Mouse (Mus musculus): ENCODE measurements around the gene Col6a6. TPM values are rescaled to one million over a fixed set of nuclear protein-coding genes. Genes with fewer than 3 reads are reported as not detected.

The Col6a6 gene
- polyA plus RNA-seq, 1 experiment from 2014 or later, result 0.26 TPM

DNA sequence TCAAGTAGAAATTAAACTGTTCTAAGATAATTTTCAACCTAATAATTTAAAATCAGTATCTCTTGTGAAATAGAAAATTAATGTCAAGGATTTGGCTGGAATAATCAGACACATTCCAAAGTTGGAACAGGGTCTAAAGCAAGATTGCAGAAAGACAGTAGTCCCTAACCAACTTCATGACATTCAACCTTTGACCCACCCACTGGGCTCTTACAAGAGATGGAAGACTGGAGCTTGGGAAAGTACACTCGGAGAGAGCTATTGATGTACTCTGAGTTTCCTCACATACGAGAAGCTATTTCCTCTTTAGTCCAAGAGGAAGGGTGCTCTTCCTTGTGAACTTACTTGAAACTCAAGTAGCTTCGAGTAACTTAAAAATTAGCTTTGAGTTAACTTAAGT is 56.6 kb downstream of the Col6a6 start:
- no peak overlapping the region for H3K4me3 ChIP-seq (replicated peaks)
- H3K4me2 ChIP-seq, result no peak overlapping the region
- ATAC-seq (ENCODE audit: insufficient read depth), result no peak
- no peaks in the 10 kb centered on the region for H3K4me1 ChIP-seq (replicated peaks)
- H3K9me3 ChIP-seq (replicated peaks), result no peaks in the 10 kb centered on the region
- no peaks in the 10 kb centered on the region for H3K27me3 ChIP-seq
- H3K36me3 ChIP-seq (replicated peaks), result no peaks in the 10 kb centered on the region
- H3K27ac ChIP-seq (replicated peaks), result no peak overlapping the region
- WGBS (ENCODE audit: insufficient replicate concordance), result 36% methylated on average over 3 of the region's 3 CpGs
- no peak overlapping the region for H3K9ac ChIP-seq

GRCm38 (mm10) chr9:105770690-105771089 is 57.3 kb downstream of the Col6a6 start:
- ATAC-seq (ENCODE audit: insufficient read depth), result no peak
- Histone ChIP-seq H3K4me3 (replicated peaks) (no peak overlapping the region), H3K27me3 (no peaks in the 10 kb centered on the region), H3K4me2 (no peak overlapping the region), H3K4me1 (replicated peaks) (no peaks in the 10 kb centered on the region), H3K9ac (no peak overlapping the region), H3K9me3 (replicated peaks) (no peaks in the 10 kb centered on the region), H3K36me3 (replicated peaks) (no peaks in the 10 kb centered on the region), H3K27ac (replicated peaks) (no peak overlapping the region)
- WGBS (ENCODE audit: insufficient replicate concordance), result 46% methylated on average over 7 of the region's 7 CpGs

DNA sequence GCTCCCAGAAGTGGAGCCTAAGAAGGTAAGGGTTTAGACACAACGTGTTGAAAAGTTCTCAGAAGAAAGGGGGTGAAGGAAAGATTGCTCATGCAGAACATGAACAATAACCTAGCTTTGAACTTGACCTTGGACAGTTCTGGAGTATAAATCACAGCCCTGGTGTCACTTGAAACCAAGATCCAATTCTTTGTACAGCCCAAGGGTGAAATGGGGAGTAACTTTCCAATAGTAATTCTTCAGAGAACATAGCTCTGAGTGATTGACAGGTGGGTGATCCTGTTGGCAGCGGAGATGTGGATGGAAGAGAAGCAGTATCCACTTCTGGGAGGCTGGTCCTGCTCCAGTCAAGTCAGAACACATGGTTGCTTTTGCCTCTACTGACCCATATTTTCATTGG is 62.1 kb downstream of the Col6a6 start:
- 50% methylated on average over 2 of the region's 2 CpGs for WGBS (ENCODE audit: insufficient replicate concordance)
- H3K9me3 ChIP-seq (replicated peaks), result no peaks in the 10 kb centered on the region
- no peak for ATAC-seq (ENCODE audit: insufficient read depth)
- H3K27me3 ChIP-seq, result no peaks in the 10 kb centered on the region
- H3K4me2 ChIP-seq, result no peak overlapping the region
- no peaks in the 10 kb centered on the region for H3K4me1 ChIP-seq (replicated peaks)
- no peak overlapping the region for H3K4me3 ChIP-seq (replicated peaks)
- no peak overlapping the region for H3K9ac ChIP-seq
- no peaks in the 10 kb centered on the region for H3K36me3 ChIP-seq (replicated peaks)
- H3K27ac ChIP-seq (replicated peaks), result no peak overlapping the region

DNA sequence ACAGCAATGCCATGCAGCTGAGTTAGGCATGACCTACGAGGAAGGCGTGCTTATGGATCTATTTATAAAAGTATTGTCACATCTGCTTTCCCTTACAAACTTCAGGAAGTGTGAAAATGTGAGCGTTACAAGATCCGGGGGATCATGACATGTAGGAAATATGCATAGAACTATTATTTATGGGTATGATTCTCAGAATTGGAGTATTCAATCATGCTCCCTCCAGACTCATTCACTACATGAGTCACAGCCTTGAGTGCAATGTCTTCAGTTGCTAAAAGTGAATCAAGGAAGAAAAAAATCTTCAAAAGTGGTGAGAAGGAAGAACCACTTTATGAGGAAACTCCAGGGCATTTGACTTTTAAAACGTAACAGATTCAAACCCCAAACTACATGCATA is 63.3 kb downstream of the Col6a6 start:
- no peaks in the 10 kb centered on the region for H3K4me1 ChIP-seq (replicated peaks)
- H3K9me3 ChIP-seq (replicated peaks), result no peaks in the 10 kb centered on the region
- H3K27ac ChIP-seq (replicated peaks), result no peak overlapping the region
- no peak overlapping the region for H3K9ac ChIP-seq
- H3K4me2 ChIP-seq, result no peak overlapping the region
- no peaks in the 10 kb centered on the region for H3K36me3 ChIP-seq (replicated peaks)
- no peak for ATAC-seq (ENCODE audit: insufficient read depth)
- no peaks in the 10 kb centered on the region for H3K27me3 ChIP-seq
- WGBS (ENCODE audit: insufficient replicate concordance), result 50% methylated on average over 5 of the region's 5 CpGs
- no peak overlapping the region for H3K4me3 ChIP-seq (replicated peaks)

GRCm38 (mm10) chr9:105764127-105764526 is 63.8 kb downstream of the Col6a6 start:
- no peaks in the 10 kb centered on the region for H3K4me1 ChIP-seq (replicated peaks)
- H3K27me3 ChIP-seq, result no peaks in the 10 kb centered on the region
- no peak for ATAC-seq (ENCODE audit: insufficient read depth)
- no peaks in the 10 kb centered on the region for H3K9me3 ChIP-seq (replicated peaks)
- 52% methylated on average over 5 of the region's 5 CpGs for WGBS (ENCODE audit: insufficient replicate concordance)
- H3K36me3 ChIP-seq (replicated peaks), result no peaks in the 10 kb centered on the region
- no peak overlapping the region for H3K4me3 ChIP-seq (replicated peaks)
- H3K4me2 ChIP-seq, result no peak overlapping the region
- no peak overlapping the region for H3K27ac ChIP-seq (replicated peaks)
- H3K9ac ChIP-seq, result no peak overlapping the region

GRCm38 (mm10) chr9:105763625-105764024 is 64.3 kb downstream of the Col6a6 start:
- no peaks in the 10 kb centered on the region for H3K9me3 ChIP-seq (replicated peaks)
- no peak overlapping the region for H3K4me3 ChIP-seq (replicated peaks)
- H3K27ac ChIP-seq (replicated peaks), result no peak overlapping the region
- no peak for ATAC-seq (ENCODE audit: insufficient read depth)
- H3K4me2 ChIP-seq, result no peak overlapping the region
- H3K9ac ChIP-seq, result no peak overlapping the region
- WGBS (ENCODE audit: insufficient replicate concordance), result 60% methylated on average over 3 of the region's 3 CpGs
- H3K4me1 ChIP-seq (replicated peaks), result no peaks in the 10 kb centered on the region
- no peaks in the 10 kb centered on the region for H3K27me3 ChIP-seq
- H3K36me3 ChIP-seq (replicated peaks), result no peaks in the 10 kb centered on the region

DNA sequence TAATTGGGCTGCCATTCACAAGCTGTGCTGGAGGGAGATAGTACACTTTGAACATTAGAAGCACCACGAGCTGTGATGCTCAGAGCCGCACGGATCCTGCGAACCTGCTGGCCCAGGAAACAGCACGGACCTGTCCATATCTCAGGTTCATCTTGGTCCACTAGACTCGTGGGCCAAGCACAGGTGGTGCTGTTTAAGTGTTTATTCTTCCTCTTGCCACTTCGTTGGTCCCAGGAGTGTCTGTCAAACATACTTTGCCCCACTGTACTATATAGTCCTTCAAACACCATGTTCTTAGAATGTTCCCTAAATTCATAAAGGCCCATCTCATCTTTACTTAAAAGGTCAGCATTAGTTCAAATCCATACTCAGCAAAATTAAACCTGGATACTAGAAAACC is 65.7 kb downstream of the Col6a6 start:
- Histone ChIP-seq H3K9me3 (replicated peaks) (no peaks in the 10 kb centered on the region), H3K4me3 (replicated peaks) (no peak overlapping the region), H3K9ac (no peak overlapping the region), H3K27ac (replicated peaks) (no peak overlapping the region), H3K27me3 (no peaks in the 10 kb centered on the region), H3K4me2 (no peak overlapping the region), H3K36me3 (replicated peaks) (no peaks in the 10 kb centered on the region), H3K4me1 (replicated peaks) (no peaks in the 10 kb centered on the region)
- no peak for ATAC-seq (ENCODE audit: insufficient read depth)
- 70% methylated on average over 7 of the region's 7 CpGs for WGBS (ENCODE audit: insufficient replicate concordance)

DNA sequence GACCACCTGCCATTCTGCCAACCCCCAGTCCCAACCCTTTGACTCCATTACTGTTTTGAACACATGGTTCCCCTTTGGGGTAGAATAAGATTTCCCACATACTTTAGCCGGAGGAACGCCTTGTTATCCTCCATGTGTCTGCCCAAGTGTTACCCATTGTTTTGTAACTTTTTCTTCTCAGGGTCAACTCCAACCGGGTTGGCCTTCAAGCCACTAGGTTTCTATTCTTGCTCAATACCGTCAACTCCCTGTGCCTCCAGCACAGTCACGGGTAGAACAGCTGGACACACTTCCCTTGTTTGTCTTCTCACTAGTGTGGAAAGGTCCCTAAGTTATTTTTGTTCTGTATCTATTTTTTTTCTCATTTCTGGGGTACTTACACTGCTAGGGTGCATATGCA is 69.1 kb downstream of the Col6a6 start:
- H3K27me3 ChIP-seq, result no peaks in the 10 kb centered on the region
- H3K36me3 ChIP-seq (replicated peaks), result no peaks in the 10 kb centered on the region
- H3K27ac ChIP-seq (replicated peaks), result no peak overlapping the region
- no peak overlapping the region for H3K9ac ChIP-seq
- no peaks in the 10 kb centered on the region for H3K9me3 ChIP-seq (replicated peaks)
- no peak overlapping the region for H3K4me3 ChIP-seq (replicated peaks)
- WGBS (ENCODE audit: insufficient replicate concordance), result 55% methylated on average over 5 of the region's 5 CpGs
- H3K4me2 ChIP-seq, result no peak overlapping the region
- ATAC-seq (ENCODE audit: insufficient read depth), result no peak
- H3K4me1 ChIP-seq (replicated peaks), result no peaks in the 10 kb centered on the region

GRCm38 (mm10) chr9:105758173-105758765 is 69.7 kb downstream of the Col6a6 start:
- WGBS (ENCODE audit: insufficient replicate concordance), result 72% methylated on average over 14 of the region's 14 CpGs

DNA sequence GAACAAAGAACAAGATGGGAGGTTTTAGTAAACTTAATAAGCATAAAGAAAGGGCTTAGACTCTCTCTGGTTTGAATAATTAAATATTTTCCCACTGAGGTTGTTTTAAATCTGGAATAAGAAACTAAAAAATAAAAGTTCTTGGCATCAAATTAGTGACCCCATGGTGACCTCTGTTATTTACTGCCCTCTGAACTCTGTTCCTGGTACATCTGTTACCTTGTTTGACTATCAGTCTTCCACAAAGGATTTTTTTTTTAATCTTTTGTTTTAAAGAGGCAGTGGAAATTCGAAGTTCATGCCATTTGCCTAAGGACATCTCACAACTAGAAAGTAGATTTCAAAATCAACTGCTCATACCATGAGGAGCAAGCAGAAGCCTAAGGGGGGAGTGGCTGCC is 73.7 kb downstream of the Col6a6 start:
- no peak overlapping the region for H3K4me3 ChIP-seq (replicated peaks)
- no peaks in the 10 kb centered on the region for H3K4me1 ChIP-seq (replicated peaks)
- H3K4me2 ChIP-seq, result no peak overlapping the region
- ATAC-seq (ENCODE audit: insufficient read depth), result no peak
- no peaks in the 10 kb centered on the region for H3K27me3 ChIP-seq
- 35% methylated on average over 1 of the region's 1 CpGs for WGBS (ENCODE audit: insufficient replicate concordance)
- no peaks in the 10 kb centered on the region for H3K36me3 ChIP-seq (replicated peaks)
- no peak overlapping the region for H3K9ac ChIP-seq
- H3K9me3 ChIP-seq (replicated peaks), result no peaks in the 10 kb centered on the region
- H3K27ac ChIP-seq (replicated peaks), result no peak overlapping the region

More at GRCm38 (mm10) chr9:105758173-105758765, 69.7 kb downstream of the Col6a6 start:
- ATAC-seq (ENCODE audit: insufficient read depth), result no peak
- Histone ChIP-seq H3K27me3 (no peaks in the 10 kb centered on the region), H3K36me3 (replicated peaks) (no peaks in the 10 kb centered on the region), H3K4me3 (replicated peaks) (no peak overlapping the region), H3K9ac (no peak overlapping the region), H3K27ac (replicated peaks) (no peak overlapping the region), H3K4me2 (no peak overlapping the region), H3K4me1 (replicated peaks) (no peaks in the 10 kb centered on the region), H3K9me3 (replicated peaks) (no peaks in the 10 kb centered on the region)

GRCm38 (mm10) chr9:105745861-105746260 is 82.1 kb downstream of the Col6a6 start:
- no peak overlapping the region for H3K9ac ChIP-seq
- H3K4me1 ChIP-seq (replicated peaks), result no peaks in the 10 kb centered on the region
- H3K27me3 ChIP-seq, result no peaks in the 10 kb centered on the region
- H3K36me3 ChIP-seq (replicated peaks), result no peaks in the 10 kb centered on the region
- no peaks in the 10 kb centered on the region for H3K9me3 ChIP-seq (replicated peaks)
- ATAC-seq (ENCODE audit: insufficient read depth), result no peak
- WGBS (ENCODE audit: insufficient replicate concordance), result 63% methylated on average over 3 of the region's 3 CpGs
- no peak overlapping the region for H3K27ac ChIP-seq (replicated peaks)
- no peak overlapping the region for H3K4me3 ChIP-seq (replicated peaks)
- no peak overlapping the region for H3K4me2 ChIP-seq

- WGBS (ENCODE audit: insufficient replicate concordance), result 61% methylated on average over 2 of the region's 2 CpGs
- Histone ChIP-seq H3K36me3 (replicated peaks) (no peaks in the 10 kb centered on the region), H3K9me3 (replicated peaks) (no peaks in the 10 kb centered on the region), H3K27me3 (no peaks in the 10 kb centered on the region), H3K9ac (no peak overlapping the region), H3K4me2 (no peak overlapping the region), H3K4me3 (replicated peaks) (no peak overlapping the region), H3K27ac (replicated peaks) (no peak overlapping the region), H3K4me1 (replicated peaks) (no peaks in the 10 kb centered on the region)
- ATAC-seq (ENCODE audit: insufficient read depth), result no peak
Measured at GRCm38 (mm10) chr9:105740413-105740812, 87.5 kb downstream of the Col6a6 start.
